Mouse (Mus musculus) embryonic facial prominence, embryonic 10.5 days (tissue): ENCODE measurements around the gene Cox7a2. TPM values are rescaled to one million over a fixed set of nuclear protein-coding genes. Genes with fewer than 3 reads are reported as not detected.

ENCODE experiments used
- DNase-seq: peaks from one replicate; pipeline ENCODE4 v3.0.0-alpha.2; 2017; ENCODE audit warnings: low spot score
- H3K27ac ChIP-seq: fragments of 300-500 bp; sonication (generic); replicated peaks from 2 replicates; pipeline ENCODE4 v1.5.1; 2016; ENCODE audit warnings: mild to moderate bottlenecking
- H3K27me3 ChIP-seq: fragments of 300-500 bp; sonication (generic); replicated peaks from 2 replicates; pipeline ENCODE4 v1.6.1; 2016; ENCODE audit warnings: low read depth, mild to moderate bottlenecking; ENCODE audit not compliant: poor library complexity, severe bottlenecking
- H3K36me3 ChIP-seq: fragments of 300-500 bp; sonication (generic); replicated peaks from 2 replicates; pipeline ENCODE4 v1.6.1; 2016; ENCODE audit warnings: mild to moderate bottlenecking, moderate library complexity
- H3K4me1 ChIP-seq: fragments of 300-500 bp; sonication (generic); 2 replicates; pipeline ENCODE4 v1.6.1; 2016
- H3K4me3 ChIP-seq: fragments of 300-500 bp; sonication (generic); 2 replicates; pipeline ENCODE4 v1.5.1; 2016; ENCODE audit warnings: mild to moderate bottlenecking, moderate library complexity
- H3K9me3 ChIP-seq: fragments of 300-500 bp; sonication (generic); 2 replicates; pipeline ENCODE4 v1.6.1; 2016; ENCODE audit warnings: mild to moderate bottlenecking
- WGBS: fragments of 180-500 bp; shearing (Covaris S2); methylation state at CpG from one replicate; pipeline ENCODE4 v1.1.7; 2016; 5-methylcytosine and 5-hydroxymethylcytosine counted together
- polyA plus RNA-seq: library from polyadenylated mRNA; unstranded; fragments of >200 nt; fragmentation: Nextera tagmentation; extraction: Ambion mirVana; gene quantifications from 2 replicates; pipeline ENCODE4 v1.2.1, GENCODE M21; 2016

Gene Cox7a2
- polyA plus RNA-seq, 1 experiment from 2014 or later: 648 TPM

DNA sequence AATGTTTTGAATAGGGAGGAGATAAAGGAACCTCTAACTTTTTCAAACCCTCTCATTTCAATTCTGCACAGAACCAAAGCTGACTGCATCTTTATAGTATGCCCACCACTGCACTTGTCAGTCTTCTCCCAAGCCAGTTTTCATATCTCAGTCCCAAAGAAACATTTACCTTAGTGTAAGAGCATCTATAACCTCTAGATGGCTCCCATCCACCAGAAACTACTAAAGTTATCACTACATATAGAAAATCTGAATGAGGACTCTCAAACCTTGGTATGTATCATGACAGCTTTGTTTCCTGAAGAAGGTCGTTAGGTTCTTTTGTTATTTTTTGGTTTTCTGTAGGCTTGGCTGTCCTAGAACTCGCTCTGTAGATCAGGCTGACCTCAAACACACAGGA is 19.7 kb upstream of the Cox7a2 start:
- Histone ChIP-seq H3K27me3 (no peaks in the 10 kb centered on the region), H3K4me3 (no peak overlapping the region), H3K36me3 (peaks cover 20% of the 10 kb centered on the region; the same call in 1 of the 2 replicates), H3K27ac (no peak overlapping the region), H3K9me3 (no peaks in the 10 kb centered on the region), H3K4me1 (no peaks in the 10 kb centered on the region)
- no peak for DNase-seq
- WGBS: 72% methylated on average over 2 of the region's 2 CpGs

DNA sequence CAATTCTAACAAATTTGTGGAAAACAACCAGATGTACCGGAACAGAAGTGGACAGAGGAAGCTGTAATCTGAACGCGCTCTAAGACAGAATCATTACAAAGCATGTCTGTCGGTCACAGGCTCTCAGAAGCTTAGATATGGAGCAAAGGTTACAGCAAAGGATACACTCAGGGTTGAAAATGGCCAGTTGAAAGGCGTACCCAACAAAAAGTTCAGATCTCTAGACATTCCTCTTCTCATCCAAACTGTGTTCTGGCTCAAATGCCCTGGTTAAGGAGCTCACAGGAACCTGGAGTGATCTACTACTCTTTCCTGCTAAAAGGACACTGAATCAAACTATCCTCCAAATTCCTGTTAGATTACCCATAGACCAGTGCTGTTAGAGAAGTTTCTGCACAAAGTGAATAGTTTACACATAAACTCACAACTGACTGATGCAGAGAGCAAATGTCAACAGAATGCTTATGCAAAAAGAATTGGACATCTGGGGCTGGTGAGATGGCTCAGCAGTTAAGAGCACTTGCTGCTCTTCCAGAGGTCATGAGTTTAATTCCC is 7.4 kb upstream of the Cox7a2 start:
- H3K27ac ChIP-seq: no peak overlapping the region
- no peaks in the 10 kb centered on the region for H3K27me3 ChIP-seq
- WGBS: 96% methylated on average over 5 of the region's 5 CpGs
- H3K36me3 ChIP-seq: peaks cover 10% of the 10 kb centered on the region; the same call in 1 of the 2 replicates
- no peaks in the 10 kb centered on the region for H3K4me1 ChIP-seq
- no peak for DNase-seq
- no peaks in the 10 kb centered on the region for H3K9me3 ChIP-seq
- no peak overlapping the region for H3K4me3 ChIP-seq

DNA sequence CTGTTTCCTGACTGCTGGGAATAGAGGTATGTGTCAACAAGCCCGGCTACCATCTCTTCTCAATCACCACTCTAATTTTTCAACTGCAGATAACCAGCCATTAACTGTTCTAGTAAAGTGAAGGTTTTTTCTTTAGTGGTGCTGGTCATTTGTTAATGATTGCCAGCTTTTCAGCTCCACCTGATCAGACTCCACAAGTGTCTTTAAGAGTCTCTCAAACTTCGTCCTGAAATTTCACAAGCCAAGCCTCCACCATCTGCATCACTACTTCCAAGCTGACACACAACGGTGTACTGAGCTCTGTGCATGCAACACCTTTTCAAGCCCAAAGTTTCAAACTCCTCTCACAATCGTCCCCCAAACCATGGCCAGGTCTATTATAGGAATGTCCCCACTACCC is 5.7 kb upstream of the Cox7a2 start:
- H3K4me1 ChIP-seq: 0 out of 2 replicates have a peak, but pooled peaks cover 2% of the 10 kb centered on the region
- 0 out of 2 replicates have a peak, but pooled peaks cover 2% of the 10 kb centered on the region for H3K36me3 ChIP-seq
- H3K27me3 ChIP-seq: no peaks in the 10 kb centered on the region
- H3K4me3 ChIP-seq: no peak overlapping the region
- WGBS: 86% methylated on average over 4 of the region's 4 CpGs
- H3K27ac ChIP-seq: no peak overlapping the region
- no peaks in the 10 kb centered on the region for H3K9me3 ChIP-seq
- no peak for DNase-seq

DNA sequence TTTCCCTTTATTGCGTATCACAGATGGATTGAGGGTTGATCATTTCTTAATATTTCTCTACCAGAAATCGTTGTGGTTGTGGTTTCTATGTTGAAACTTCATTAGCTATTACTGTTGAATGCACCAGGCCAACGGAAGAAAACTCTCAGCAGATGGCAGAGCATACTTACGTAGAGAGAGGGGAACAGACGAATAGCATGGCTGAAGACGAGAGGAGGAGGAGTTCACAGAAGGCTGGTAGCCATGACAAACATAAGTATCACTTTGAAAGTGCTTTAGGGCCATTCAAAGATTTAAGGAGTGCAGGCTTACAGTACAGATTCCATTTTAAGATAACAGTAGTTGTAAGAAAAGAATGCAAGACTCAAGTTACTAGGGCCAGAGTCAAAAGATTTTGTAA is 2.8 kb upstream of the Cox7a2 start:
- WGBS: 83% methylated on average over 6 of the region's 6 CpGs
- H3K9me3 ChIP-seq: no peaks in the 10 kb centered on the region
- H3K27me3 ChIP-seq: no peaks in the 10 kb centered on the region
- peaks cover 5% of the 10 kb centered on the region for H3K36me3 ChIP-seq
- no peak overlapping the region for H3K4me3 ChIP-seq
- peaks cover 11% of the 10 kb centered on the region for H3K4me1 ChIP-seq
- no peak overlapping the region for H3K27ac ChIP-seq
- no peak for DNase-seq

DNA sequence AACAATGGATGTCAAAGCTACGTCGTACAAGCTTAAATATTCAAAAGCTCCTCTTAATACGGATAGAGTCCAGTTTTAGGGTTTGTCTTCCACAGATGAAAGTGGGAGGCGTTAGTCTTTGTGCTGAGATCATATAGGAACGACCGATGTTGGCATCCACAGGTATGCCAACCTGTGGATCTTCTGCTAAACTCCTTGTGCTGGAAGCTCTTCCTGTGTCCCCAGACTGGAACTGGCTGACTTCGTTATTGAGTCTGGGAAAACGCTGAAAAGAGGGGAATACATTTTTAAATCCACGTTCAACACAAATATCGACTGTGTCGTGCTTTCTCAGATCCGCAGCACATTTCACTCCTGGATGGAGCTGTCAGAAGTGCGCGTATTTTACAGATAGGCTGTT is 398 bp upstream of the Cox7a2 start:
- Histone ChIP-seq H3K36me3 (peaks cover 28% of the 10 kb centered on the region), H3K27me3 (no peaks in the 10 kb centered on the region), H3K4me3 (peak overlapping the region; percentile 72), H3K27ac (peak overlapping the region; percentile 93), H3K9me3 (no peaks in the 10 kb centered on the region), H3K4me1 (peaks cover 11% of the 10 kb centered on the region)
- 10% methylated on average over 14 of the region's 14 CpGs for WGBS
- DNase-seq: no peak

DNA sequence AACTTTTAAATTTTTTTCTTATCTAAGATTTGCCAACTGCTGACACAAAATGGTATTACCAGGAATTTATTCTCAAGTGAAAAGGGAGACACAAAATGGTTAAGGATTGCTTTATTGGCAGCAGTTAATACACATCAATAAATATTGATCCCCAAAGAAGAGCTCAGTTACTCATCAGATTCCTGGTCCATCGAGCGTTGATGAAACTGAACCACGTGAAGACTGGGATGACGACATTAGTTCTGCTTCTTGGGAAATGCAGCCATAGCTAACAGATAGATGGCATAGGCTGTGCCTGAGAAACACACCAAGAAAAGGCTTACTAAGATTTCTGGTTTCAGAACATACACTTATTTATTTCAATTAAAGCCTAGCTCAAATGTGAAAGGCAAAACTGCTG is 4.4 kb downstream of the Cox7a2 start:
- Histone ChIP-seq H3K4me3 (no peak overlapping the region), H3K9me3 (no peaks in the 10 kb centered on the region), H3K4me1 (peaks cover 9% of the 10 kb centered on the region), H3K27ac (no peak overlapping the region), H3K27me3 (no peaks in the 10 kb centered on the region), H3K36me3 (peaks cover 62% of the 10 kb centered on the region)
- WGBS: 94% methylated on average over 4 of the region's 4 CpGs
- no peak for DNase-seq

DNA sequence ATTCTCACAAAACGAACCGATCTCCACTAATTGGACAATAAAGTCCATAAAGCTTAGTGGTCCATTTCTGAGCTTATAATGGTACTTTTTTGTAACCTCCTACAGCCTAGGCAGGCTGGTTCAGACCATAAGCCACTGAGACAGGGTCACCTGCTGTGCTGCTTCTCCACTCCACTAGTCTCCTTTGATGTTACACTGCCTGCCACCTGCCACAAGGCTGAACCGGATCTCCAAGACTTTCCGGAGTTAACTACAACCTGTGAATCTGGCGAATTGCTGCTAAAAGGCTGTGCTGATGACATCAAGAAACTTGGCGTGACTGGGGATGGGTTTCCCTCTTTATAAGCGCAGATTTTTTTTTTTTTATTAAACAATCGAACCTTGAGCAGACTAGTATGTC is 7.8 kb downstream of the Cox7a2 start:
- Histone ChIP-seq H3K27ac (no peak overlapping the region), H3K27me3 (no peaks in the 10 kb centered on the region), H3K36me3 (peaks cover 50% of the 10 kb centered on the region), H3K4me1 (no peaks in the 10 kb centered on the region), H3K9me3 (no peaks in the 10 kb centered on the region), H3K4me3 (no peak overlapping the region)
- 84% methylated on average over 8 of the region's 8 CpGs for WGBS
- no peak for DNase-seq

DNA sequence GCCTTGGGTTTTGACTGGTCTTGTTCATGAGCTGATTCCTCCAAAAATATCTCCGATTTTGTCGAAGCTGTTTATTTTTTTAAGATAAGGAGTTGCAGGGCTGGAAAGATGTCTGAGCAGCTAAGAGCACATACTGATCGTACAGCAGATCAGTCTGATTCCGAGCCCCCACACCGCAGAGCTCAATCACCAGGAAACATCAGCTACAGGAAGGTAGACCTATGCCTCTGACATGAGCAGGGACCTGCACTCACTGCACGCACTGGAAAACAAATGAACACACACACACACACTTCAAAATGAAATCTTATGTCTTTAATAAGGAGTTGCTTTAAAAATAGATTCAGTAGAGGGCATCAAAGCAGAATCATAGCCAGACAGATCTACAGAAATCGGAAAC is 9.0 kb downstream of the Cox7a2 start:
- 86% methylated on average over 7 of the region's 7 CpGs for WGBS
- Histone ChIP-seq H3K27ac (no peak overlapping the region), H3K4me1 (no peaks in the 10 kb centered on the region), H3K27me3 (no peaks in the 10 kb centered on the region), H3K4me3 (no peak overlapping the region), H3K9me3 (no peaks in the 10 kb centered on the region), H3K36me3 (peaks cover 40% of the 10 kb centered on the region)
- DNase-seq: no peak

DNA sequence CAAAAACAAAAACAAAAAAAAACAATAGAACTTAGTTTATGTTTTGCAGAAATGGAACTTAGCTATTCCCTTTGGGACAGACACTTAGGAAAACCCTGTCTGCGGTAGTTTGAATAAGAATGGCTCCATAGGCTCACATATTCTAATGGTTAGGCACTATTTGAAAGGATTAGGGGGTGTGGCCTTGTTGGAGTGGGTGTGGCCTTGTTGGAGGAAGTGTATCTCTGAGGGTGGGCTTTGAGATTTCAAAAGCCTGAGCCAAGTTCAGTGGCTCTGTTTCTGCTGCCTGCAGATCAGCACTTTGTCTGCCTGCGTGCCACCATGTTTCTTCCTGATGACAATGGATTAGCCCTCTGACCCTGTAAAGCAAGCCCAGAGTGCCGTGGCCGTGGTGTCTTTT is 14.6 kb downstream of the Cox7a2 start:
- Histone ChIP-seq H3K9me3 (no peaks in the 10 kb centered on the region), H3K4me1 (no peaks in the 10 kb centered on the region), H3K36me3 (no peaks in the 10 kb centered on the region), H3K27ac (no peak overlapping the region), H3K4me3 (no peak overlapping the region), H3K27me3 (no peaks in the 10 kb centered on the region)
- DNase-seq: no peak
- 54% methylated on average over 4 of the region's 4 CpGs for WGBS

DNA sequence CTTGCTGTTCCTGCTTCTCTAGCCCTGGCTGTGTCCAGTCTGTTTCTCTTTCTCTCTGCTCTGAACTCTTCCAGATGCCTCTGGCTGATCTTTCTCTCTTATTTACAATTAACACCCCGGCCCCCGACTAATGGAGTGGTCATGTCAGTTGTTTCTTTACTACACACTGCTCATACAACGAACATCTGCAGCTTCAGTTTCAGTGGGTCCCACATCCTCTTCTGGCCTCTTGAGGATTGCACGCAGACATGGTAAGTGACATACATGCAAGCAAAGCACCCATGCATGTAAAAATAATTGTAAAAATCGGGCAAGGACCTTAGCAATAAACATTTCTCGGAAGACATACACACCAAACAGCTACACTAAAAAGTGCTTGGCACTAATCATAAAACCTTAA is 24.1 kb downstream of the Cox7a2 start:
- WGBS: 86% methylated on average over 6 of the region's 6 CpGs
- Histone ChIP-seq H3K36me3 (no peaks in the 10 kb centered on the region), H3K4me1 (no peaks in the 10 kb centered on the region), H3K9me3 (no peaks in the 10 kb centered on the region), H3K27me3 (no peaks in the 10 kb centered on the region), H3K27ac (no peak overlapping the region), H3K4me3 (no peak overlapping the region)
- DNase-seq: no peak

DNA sequence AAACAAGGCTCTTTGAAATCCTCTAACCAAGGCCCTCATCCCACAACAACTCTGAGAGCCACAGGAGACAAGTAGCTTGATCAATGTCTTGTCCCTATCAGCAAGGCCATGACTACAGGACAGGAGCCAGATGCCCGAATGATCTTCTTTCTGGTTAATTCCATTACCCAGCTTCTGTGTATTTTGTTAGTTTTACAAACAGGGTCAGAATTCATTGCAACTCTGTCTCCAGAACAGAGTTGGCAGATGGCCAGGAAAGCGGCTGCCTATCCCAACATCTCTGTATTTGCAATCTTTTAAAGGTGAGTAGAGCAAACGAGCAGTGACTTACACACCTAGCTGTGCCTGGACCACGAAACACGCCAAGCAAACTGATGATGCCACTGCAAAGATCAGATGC is 29.4 kb downstream of the Cox7a2 start:
- H3K4me1 ChIP-seq: no peaks in the 10 kb centered on the region
- no peaks in the 10 kb centered on the region for H3K9me3 ChIP-seq
- DNase-seq: no peak
- no peak overlapping the region for H3K4me3 ChIP-seq
- H3K27me3 ChIP-seq: no peaks in the 10 kb centered on the region
- no peak overlapping the region for H3K27ac ChIP-seq
- no peaks in the 10 kb centered on the region for H3K36me3 ChIP-seq
- WGBS: 90% methylated on average over 5 of the region's 5 CpGs

DNA sequence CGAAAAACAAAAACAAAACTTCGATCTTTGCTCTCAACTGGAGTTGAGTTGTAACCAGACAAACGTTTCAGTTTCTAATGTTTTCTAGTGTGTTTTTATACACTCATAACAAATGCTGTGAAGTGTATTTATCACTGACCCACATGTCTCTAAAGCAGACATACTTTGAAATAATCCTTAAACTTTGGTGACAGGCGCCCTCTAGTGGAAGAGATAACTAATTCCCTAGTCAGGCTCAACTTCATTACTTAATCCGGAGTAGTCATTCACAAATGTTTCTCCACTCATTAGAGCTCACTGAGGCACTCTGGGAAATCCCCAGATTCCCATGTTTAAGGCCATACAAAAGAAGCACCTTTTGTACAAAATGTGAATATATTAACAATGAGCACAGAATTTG is 36.6 kb downstream of the Cox7a2 start:
- Histone ChIP-seq H3K9me3 (no peaks in the 10 kb centered on the region), H3K27ac (no peak overlapping the region), H3K4me3 (no peak overlapping the region), H3K4me1 (peaks cover 29% of the 10 kb centered on the region), H3K27me3 (peaks cover 36% of the 10 kb centered on the region), H3K36me3 (no peaks in the 10 kb centered on the region)
- WGBS: 35% methylated on average over 5 of the region's 5 CpGs
- no peak for DNase-seq

DNA sequence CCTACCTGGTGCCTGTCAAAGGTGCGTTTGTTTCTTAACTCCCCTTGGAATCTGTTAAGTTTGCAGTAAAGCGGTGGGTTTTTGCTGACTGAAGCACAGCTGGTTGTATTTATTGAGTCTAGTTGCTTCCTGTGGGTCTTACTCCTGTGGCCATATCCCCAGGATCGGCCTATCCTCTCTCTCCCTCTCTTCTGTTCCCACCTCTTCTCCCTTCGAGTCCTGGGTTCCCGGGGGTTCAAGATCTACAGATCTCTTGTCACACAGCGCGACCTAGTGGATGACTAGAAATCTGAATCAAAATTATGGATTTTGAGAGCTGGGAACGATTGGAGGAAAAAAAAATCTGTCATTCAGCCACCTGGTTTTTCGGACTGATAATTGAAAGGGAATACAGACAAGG is 38.6 kb downstream of the Cox7a2 start:
- Histone ChIP-seq H3K4me1 (peaks cover 45% of the 10 kb centered on the region), H3K36me3 (no peaks in the 10 kb centered on the region), H3K4me3 (0 out of 2 replicates have a peak overlapping the region, but pooled peaks have one; percentile 18), H3K27me3 (peaks cover 51% of the 10 kb centered on the region), H3K9me3 (no peaks in the 10 kb centered on the region), H3K27ac (no peak overlapping the region)
- DNase-seq: peak; percentile 75
- 8% methylated on average over 9 of the region's 9 CpGs for WGBS
